Mouse (Mus musculus): ENCODE data around the gene Slc25a28.

The Slc25a28 gene

DNA sequence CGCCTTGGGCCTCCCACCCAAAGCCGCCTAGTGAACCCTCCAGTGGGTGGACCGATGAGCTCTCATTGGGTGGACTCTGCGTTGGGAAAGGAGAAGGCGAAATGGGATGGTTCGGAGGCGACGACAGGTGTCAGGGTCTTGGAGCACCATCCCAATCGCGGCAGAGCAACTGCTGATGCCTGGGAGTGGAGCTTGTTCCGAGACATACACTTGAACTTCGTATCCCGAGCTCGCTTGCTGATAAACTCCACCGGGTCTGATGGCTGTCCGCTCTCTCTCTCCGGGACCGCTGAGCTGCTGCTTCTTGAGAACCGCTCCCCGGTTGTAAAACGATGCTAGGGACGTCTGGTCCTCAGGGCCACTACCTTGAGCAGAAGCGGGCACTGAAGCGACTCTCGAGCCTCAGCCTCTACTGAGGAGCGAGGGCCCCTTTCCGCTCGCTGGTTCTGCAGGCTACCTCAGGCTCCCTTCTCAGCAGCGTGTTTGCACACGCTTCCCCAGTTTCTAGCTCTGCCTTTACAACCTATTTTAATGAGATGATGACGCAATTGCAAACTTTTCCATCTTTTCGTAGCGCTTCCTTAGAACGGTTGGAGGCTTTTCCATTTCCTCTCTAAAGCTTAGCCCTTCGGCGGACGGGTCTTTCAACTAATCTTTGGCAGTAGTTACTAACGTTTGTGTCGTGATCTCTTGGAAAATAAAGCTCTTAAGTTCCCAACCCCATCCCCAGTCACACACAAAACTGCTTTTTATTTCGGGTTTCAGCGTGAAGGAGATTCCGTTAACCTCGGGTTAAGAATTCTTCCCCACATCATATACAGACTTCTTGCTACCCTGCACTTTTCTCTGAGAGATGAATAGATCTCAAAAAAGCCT is 1.1 kb upstream of the Slc25a28 start:
- no peak for DNase-seq (ENCODE audit: low spot score in 2 of 2)

- no peak for DNase-seq (ENCODE audit: low spot score in 2 of 2)
These were observed 378 bp downstream of the Slc25a28 start for GRCm38 (mm10) chr19:43674316-43674689.

DNA sequence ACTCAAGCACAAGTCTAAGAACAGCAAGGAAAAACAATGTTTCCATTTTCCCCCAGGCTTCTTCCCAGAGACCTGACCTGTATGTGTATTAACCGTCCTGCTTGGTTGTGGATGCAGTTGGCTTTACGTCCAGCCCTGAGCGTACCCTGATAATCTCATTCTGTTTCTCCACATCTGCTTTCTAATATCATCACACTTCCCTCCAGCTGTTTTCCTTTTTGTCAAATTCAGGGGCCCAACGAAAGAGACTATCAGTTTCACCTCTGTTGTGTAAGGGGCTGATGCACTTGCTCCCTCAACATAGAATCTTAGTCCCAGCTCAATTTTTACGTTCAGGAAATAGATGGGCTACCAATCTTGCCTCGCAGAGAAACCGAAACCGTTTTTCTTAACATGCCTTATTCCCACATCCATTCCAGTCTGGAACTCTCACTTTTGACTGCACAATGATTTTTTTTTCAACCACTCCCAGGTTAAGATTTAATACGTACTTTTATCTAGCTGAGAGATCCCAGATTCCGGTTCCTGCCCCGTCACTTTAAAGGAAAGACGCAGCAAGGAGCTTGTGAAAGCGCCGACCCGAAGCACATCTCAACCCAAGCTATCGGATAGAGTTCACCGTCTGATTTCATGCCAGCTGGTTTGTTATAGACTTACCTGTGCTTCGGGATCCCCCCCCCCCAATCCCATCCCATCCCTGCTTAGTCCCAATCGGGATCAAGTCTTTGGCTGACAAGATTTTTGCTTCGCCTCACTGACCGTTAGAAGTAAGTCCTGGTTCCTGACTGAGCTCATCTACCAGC is 967 bp downstream of the Slc25a28 start:
- no peak for DNase-seq (ENCODE audit: low spot score in 2 of 2)

- DNase-seq (ENCODE audit: low spot score in 2 of 2) = no peak
These were observed 3.6 kb downstream of the Slc25a28 start for GRCm38 (mm10) chr19:43671054-43671453.

DNA sequence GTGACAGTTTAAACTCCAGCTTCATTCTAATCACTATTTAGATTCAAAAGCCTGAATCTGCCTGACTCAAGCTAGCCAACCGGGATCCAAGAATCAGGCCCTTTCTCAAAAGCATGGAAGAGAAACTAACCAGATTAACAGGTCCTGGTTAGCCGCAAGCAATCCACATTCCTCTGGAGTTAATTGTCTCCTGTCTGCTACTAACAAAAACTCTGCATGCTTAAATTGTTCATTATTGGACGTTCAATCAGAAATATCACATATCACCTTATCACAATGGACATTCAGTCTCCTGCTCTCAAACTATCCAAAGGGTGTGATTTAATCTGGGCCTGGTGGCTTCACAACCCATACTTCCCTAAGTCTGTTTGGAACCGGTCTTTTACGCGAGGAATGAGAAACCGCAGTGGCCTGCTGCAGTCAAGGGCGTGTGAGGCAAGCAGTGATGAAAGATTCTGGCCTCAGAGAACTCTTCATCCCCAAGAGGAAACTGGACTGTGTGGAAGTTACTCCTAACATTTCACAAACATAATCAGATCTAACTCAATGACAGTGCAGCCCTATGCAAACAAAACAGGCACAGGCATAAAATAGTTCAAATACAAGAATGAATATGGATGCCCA is 5.4 kb downstream of the Slc25a28 start:
- DNase-seq (ENCODE audit: low spot score in 2 of 2) = no peak

GRCm38 (mm10) chr19:43667430-43667809 is 7.3 kb downstream of the Slc25a28 start:
- no peak for DNase-seq (ENCODE audit: low spot score in 2 of 2)

- DNase-seq (ENCODE audit: low spot score in 2 of 2) = no peak
These were observed 7.8 kb downstream of the Slc25a28 start for GRCm38 (mm10) chr19:43666661-43667429.

GRCm38 (mm10) chr19:43665441-43666048 is 9.1 kb downstream of the Slc25a28 start:
- DNase-seq (ENCODE audit: low spot score in 2 of 2) = peak in 1 of 2 experiments; percentile 39

DNA sequence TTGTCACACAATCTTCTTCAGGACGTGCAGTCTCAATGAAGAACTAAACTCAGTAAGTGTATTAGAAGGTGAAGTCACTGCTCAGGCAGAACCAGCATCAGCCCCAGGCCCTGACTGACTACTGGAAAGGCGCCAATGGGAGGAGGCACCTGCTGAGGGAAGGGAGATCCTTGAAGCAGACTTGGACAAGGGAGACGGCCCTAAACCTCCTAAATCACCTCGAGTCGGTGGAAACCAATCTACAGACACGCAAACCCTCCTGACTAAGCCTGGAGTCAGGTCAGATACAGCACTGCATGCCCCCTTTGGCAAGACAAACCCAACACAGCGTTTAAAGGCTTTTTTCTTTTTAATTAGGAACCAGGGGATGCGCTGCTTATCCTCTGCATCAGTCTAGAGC is 11.2 kb downstream of the Slc25a28 start:
- no peak for DNase-seq (ENCODE audit: low spot score in 2 of 2)

GRCm38 (mm10) chr19:43662176-43662967 is 12.3 kb downstream of the Slc25a28 start:
- DNase-seq (ENCODE audit: low spot score in 2 of 2) = peak in 1 of 2 experiments; percentile 25

- DNase-seq (ENCODE audit: low spot score in 2 of 2) = no peak
These were observed 13.9 kb downstream of the Slc25a28 start for GRCm38 (mm10) chr19:43660774-43661173.

DNA sequence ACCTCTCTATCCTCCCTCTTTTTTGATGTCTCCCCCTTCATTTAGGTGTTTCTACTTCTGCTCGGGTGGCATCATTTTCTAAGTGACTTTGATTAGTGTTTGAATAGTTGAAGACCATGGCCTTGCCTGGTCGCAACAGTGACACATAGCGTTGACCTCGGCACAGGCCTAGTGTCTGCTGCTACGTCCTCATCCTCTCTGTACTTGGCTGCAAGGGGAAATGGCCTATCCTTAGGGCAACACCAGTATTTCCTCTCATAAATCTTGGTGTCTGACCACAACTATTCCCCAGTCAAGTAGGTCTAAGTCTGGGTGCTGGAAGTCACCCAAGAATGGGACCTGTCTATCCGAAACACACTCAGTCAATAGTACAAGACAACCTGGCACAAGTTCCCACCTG is 15.0 kb downstream of the Slc25a28 start:
- DNase-seq (ENCODE audit: low spot score in 2 of 2) = no peak

GRCm38 (mm10) chr19:43655735-43656492 is 18.8 kb downstream of the Slc25a28 start:
- peak in 1 of 2 experiments; percentile 70 for DNase-seq (ENCODE audit: low spot score in 2 of 2)

DNA sequence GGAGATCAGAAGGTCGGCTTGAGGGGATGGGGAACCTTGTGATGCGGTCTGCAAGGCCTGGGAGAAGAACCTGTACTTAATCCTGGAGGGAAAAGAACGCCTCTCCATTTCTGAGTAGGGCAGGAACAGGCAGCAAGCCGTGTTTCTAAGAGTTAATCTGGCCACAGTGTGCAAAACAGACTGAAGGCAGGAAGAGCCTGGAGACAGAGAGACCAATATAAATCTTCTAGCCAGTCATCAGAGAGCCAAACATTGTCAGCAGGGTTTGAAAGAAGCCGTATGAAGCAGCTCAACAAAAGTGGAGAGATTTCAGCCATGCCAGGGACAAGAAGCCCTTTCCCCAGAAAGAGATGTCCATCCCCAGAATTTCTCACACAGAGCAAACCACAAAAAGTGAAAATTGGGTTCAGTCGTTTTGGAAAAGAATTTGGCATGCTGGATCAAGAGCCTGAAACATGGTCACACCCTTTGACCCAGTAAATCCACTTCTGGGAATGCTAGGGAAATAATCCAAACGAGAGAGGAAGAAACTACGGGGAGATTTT is 23.4 kb downstream of the Slc25a28 start:
- no peak for DNase-seq (ENCODE audit: low spot score in 2 of 2)

- DNase-seq (ENCODE audit: low spot score in 2 of 2) = no peak
These were observed 26.3 kb downstream of the Slc25a28 start for GRCm38 (mm10) chr19:43648343-43648742.

DNA sequence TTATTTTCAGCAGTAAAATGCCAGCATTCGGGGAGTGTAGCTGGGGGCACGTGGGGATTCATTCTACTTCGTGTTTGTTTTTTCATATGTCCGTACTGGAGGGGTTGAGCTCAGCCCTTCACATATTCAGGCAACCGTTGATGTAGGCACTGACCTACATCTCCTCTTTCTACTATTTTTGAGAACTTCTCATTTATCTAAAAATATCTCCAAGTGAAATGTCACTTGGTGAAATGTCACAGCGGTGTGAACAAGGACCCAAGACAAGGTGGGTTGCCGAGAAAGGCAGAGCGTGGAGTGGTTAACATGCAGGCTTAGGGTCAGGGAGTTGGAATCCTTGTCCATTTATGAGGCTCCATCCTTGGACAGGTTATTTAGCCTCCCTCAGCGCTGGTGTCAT is 27.4 kb downstream of the Slc25a28 start:
- DNase-seq (ENCODE audit: low spot score in 2 of 2) = no peak

GRCm38 (mm10) chr19:43646852-43647251 is 27.8 kb downstream of the Slc25a28 start:
- no peak for DNase-seq (ENCODE audit: low spot score in 2 of 2)

DNA sequence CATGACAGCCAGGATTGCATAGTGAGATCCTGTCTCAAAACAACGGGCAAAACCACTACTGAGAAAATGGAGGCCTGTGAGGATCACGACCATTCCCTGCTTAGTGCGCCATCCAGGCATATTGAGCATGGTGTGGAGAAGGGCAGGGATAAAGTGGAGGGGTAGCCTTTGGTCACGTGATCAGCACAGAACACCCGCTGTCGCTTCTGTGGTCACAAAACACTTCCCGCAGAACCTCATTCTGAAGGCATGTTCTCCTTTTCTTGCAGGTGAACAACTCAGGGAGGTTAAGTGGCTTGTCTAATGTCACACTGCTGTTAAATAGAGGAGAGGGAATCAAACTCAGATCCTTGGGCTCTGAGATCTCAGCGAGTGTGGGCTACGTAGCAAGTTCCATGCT is 29.2 kb downstream of the Slc25a28 start:
- no peak for DNase-seq (ENCODE audit: low spot score in 2 of 2)

DNA sequence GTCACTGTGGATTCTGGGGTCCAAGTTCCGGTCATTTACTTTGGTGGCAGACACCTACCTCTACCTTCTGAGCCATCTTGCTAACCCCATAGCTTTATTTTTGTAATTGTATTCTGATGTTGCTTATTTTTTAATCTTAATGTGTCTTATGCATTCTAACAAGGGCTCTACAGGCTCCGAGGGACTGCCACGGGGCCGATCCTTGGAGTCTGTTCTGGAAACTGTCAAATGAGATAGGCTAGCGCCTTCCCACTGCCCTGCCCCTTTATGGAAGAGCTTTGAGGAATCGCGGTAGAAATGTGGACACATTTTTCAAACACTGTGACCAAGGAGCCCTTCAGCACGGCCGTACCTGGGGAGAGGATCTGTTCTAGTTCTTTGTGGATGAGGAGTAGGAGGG is 31.8 kb downstream of the Slc25a28 start:
- DNase-seq (ENCODE audit: low spot score in 2 of 2) = no peak
